Mouse (Mus musculus) limb, embryonic 15.5 days (tissue): ENCODE results near the gene Pdgfa. TPM values are rescaled to one million over a fixed set of nuclear protein-coding genes. Genes with fewer than 3 reads are reported as not detected.

Experiments
- ATAC-seq: fragments of 200-750 bp; cut with Nextera tagmentation; 2 replicates; pipeline ENCODE4 v1.8.0; 2017; ENCODE audit warnings: low read depth, moderate TSS enrichment; ENCODE audit not compliant: insufficient number of reproducible peaks, low FRiP score, low TSS enrichment
- H3K27ac ChIP-seq: fragments of 300-500 bp; sonication (generic); 2 replicates; pipeline ENCODE4 v1.5.1; 2015; ENCODE audit warnings: moderate library complexity, mild to moderate bottlenecking, inconsistent platforms
- H3K27me3 ChIP-seq: fragments of 300-500 bp; sonication (generic); 2 replicates; pipeline ENCODE4 v1.6.1; 2015; ENCODE audit warnings: inconsistent platforms
- H3K36me3 ChIP-seq: fragments of 300-500 bp; sonication (generic); 2 replicates; pipeline ENCODE4 v1.6.1; 2015; ENCODE audit warnings: inconsistent platforms
- H3K4me1 ChIP-seq: fragments of 300-500 bp; sonication (generic); 2 replicates; pipeline ENCODE4 v1.6.1; 2015; ENCODE audit warnings: inconsistent platforms
- H3K4me2 ChIP-seq: fragments of 300-500 bp; sonication (generic); 2 replicates; pipeline ENCODE4 v1.6.1; 2015; ENCODE audit warnings: mild to moderate bottlenecking, inconsistent platforms
- H3K4me3 ChIP-seq: fragments of 300-500 bp; sonication (generic); 2 replicates; pipeline ENCODE4 v1.5.1; 2015; ENCODE audit warnings: mild to moderate bottlenecking, inconsistent platforms
- H3K9ac ChIP-seq: fragments of 300-500 bp; sonication (generic); 2 replicates; pipeline ENCODE4 v1.6.1; 2015; ENCODE audit warnings: inconsistent platforms
- H3K9me3 ChIP-seq: fragments of 300-500 bp; sonication (generic); 2 replicates; pipeline ENCODE4 v1.6.1; 2016; ENCODE audit warnings: inconsistent platforms
- WGBS: fragments of 180-500 bp; shearing (Covaris S2); methylation state at CpG from one replicate; pipeline ENCODE4 v1.1.7; 2015; 5-methylcytosine and 5-hydroxymethylcytosine counted together
- polyA plus RNA-seq: library from polyadenylated mRNA; unstranded; fragments of >200 nt; fragmentation: Nextera tagmentation; extraction: Ambion mirVana; gene quantifications from 2 replicates; pipeline ENCODE4 v1.2.1, GENCODE M21; 2015

Pdgfa gene
- polyA plus RNA-seq, 1 experiment from 2014 or later: 65.7 TPM

GRCm38 (mm10) chr5:138993371-138994107, 3.6 kb downstream of the Pdgfa start:
- H3K4me1 ChIP-seq: peaks cover 79% of the 10 kb centered on the region
- peak overlapping the region; percentile 95 for H3K4me2 ChIP-seq
- no peak for ATAC-seq

DNA sequence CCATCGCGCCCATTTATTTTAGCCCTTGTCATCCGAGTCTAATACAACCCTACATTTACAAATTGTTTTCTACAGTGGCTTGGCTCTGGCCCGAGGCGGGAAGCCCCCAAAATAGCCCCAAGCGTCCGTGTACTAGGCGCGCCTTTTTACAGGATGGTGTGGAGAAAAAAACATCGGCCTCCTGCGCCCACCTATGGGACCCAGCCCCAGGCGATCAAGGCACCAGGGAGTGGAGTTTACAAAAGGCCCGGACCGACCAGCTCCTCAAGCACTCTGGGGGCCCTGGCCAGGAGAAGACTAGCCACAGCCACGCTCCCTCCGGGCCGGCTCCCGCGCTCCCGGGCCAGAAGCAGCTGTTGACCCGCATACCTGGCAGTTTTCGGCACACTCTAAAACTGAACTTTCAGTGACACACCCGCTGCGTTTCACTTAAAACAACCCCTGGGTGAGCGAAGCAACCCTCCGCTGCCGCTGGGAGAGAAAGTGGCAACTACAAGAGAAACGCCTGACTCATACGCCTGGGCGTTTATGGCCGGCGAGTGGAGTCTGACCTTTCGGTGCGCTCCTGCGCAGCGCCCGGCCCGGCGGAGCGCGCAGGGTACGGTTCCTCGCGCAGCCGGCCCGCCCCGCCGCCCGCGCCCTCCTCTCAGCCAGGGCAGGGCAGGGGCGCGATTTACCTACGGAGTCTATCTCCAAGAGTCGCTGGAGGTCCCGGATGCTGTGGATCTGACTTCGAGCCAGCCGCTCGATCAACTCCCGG, 4.4 kb downstream of the Pdgfa start:
- H3K27ac ChIP-seq: peak overlapping the region; percentile 27; the same call in 1 of the 2 replicates
- peaks cover 79% of the 10 kb centered on the region for H3K4me1 ChIP-seq
- H3K27me3 ChIP-seq: peaks cover 61% of the 10 kb centered on the region
- 5% methylated on average over 59 of the region's 59 CpGs for WGBS
- peak overlapping the region; percentile 77 for H3K4me3 ChIP-seq
- H3K9ac ChIP-seq: peak overlapping the region; percentile 84
- no peaks in the 10 kb centered on the region for H3K9me3 ChIP-seq
- no peak for ATAC-seq
- peak overlapping the region; percentile 95 for H3K4me2 ChIP-seq
- peaks cover 4% of the 10 kb centered on the region; the same call in 1 of the 2 replicates for H3K36me3 ChIP-seq

More at GRCm38 (mm10) chr5:138993371-138994107, 3.6 kb downstream of the Pdgfa start:
- Histone ChIP-seq H3K27ac (peak overlapping the region; percentile 27), H3K9me3 (no peaks in the 10 kb centered on the region), H3K9ac (peak overlapping the region; percentile 84), H3K36me3 (no peaks in the 10 kb centered on the region), H3K27me3 (peaks cover 68% of the 10 kb centered on the region), H3K4me3 (peak overlapping the region; percentile 77)
- WGBS: 1% methylated on average over 40 of the region's 40 CpGs

- H3K9ac ChIP-seq: no peak overlapping the region
- peak overlapping the region; percentile 77 for H3K4me3 ChIP-seq
- ATAC-seq: no peak
- peaks cover 6% of the 10 kb centered on the region; the same call in 1 of the 2 replicates for H3K36me3 ChIP-seq
- no peak overlapping the region for H3K27ac ChIP-seq
- H3K9me3 ChIP-seq: no peaks in the 10 kb centered on the region
- WGBS: 43% methylated on average over 4 of the region's 4 CpGs
- H3K27me3 ChIP-seq: peaks cover 50% of the 10 kb centered on the region
- peaks cover 68% of the 10 kb centered on the region for H3K4me1 ChIP-seq
- peak overlapping the region; percentile 95; the same call in 1 of the 2 replicates for H3K4me2 ChIP-seq
Measured at GRCm38 (mm10) chr5:138991734-138992133, 5.4 kb downstream of the Pdgfa start.

DNA sequence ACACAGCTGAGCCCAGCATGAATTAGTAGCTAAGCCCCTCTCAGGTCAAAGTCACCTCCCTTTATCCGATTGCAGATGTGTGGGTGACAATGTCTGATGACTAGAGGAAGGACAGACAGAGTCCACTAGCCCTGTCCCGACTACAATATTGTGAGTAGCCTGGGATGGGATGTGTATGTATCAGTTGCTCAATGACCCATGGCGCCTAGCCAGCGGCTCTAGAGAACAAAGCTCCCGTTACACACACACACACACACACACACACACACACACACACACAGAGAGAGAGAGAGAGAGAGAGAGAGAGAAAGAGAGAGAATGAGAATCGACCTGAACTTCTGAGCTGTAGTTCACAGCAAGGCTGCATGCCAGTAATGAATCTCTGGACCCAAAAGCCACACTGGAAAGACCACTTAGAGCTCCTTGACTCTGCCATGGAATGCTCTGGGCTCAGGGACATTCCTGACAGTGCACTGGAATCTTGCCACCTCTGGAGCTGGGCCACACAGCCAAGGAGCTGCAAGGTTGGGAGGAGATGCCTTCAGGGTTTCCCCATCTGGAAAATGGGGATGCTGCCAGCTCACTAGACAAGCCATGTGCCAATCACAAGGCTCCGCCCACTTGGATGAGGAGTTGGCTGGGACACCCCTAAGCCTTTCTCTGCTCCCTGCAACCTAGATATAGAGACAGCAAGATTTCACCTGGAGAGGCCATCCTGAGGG, 6.3 kb downstream of the Pdgfa start:
- H3K4me1 ChIP-seq: peaks cover 59% of the 10 kb centered on the region
- 62% methylated on average over 7 of the region's 7 CpGs for WGBS
- peaks cover 14% of the 10 kb centered on the region; the same call in 1 of the 2 replicates for H3K36me3 ChIP-seq
- no peak overlapping the region for H3K27ac ChIP-seq
- no peak overlapping the region for H3K4me2 ChIP-seq
- H3K9me3 ChIP-seq: no peaks in the 10 kb centered on the region
- no peak for ATAC-seq
- H3K4me3 ChIP-seq: no peak overlapping the region
- peaks cover 41% of the 10 kb centered on the region for H3K27me3 ChIP-seq
- no peak overlapping the region for H3K9ac ChIP-seq

DNA sequence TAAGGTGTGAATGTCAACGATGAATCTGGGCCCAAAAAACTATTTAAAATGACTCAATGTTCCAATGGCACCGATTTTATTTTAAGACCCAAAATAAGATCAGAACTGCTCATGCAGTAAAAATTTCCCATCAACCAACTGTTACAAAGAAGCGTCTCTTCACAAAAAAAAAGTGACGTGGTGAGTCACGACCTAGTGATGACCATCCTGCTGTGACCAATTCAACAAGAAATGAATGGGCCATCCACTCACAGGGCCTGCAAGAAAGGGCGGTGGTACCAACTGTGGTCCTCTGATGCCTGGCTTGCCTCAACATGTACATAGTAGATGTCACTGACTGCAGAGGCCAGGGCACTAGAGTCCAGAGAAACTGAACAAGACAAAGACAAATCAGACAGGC, 7.6 kb downstream of the Pdgfa start:
- no peak for ATAC-seq
- no peak overlapping the region for H3K9ac ChIP-seq
- peaks cover 40% of the 10 kb centered on the region for H3K27me3 ChIP-seq
- H3K9me3 ChIP-seq: no peaks in the 10 kb centered on the region
- peaks cover 25% of the 10 kb centered on the region for H3K36me3 ChIP-seq
- H3K4me1 ChIP-seq: peaks cover 53% of the 10 kb centered on the region
- H3K4me2 ChIP-seq: no peak overlapping the region
- 72% methylated on average over 6 of the region's 6 CpGs for WGBS
- no peak overlapping the region for H3K4me3 ChIP-seq
- no peak overlapping the region for H3K27ac ChIP-seq

DNA sequence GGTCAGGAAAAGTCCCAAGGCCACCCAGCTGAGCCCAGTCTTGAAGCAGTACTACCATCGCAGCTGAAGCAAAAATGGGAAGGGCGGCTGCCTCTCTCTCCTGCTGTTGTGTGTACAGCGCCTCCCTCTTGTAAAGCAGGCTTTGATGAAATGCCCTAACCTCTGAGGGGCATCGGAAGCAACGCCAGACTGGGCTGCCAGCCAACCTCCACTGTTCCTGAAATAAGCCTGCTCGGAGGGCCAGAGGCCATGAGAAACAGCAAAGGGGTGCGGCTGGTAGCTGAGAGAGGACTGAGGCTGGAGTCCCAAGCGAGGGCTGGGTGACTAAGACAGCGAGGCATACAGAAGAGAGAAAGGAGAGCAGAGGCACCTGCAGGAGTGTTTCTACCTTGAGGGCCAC, 8.4 kb downstream of the Pdgfa start:
- WGBS: 38% methylated on average over 9 of the region's 9 CpGs
- H3K4me3 ChIP-seq: no peak overlapping the region
- H3K27ac ChIP-seq: 0 out of 2 replicates have a peak overlapping the region, but pooled peaks have one; percentile 27
- H3K27me3 ChIP-seq: peaks cover 34% of the 10 kb centered on the region
- H3K9ac ChIP-seq: no peak overlapping the region
- H3K36me3 ChIP-seq: peaks cover 32% of the 10 kb centered on the region
- H3K9me3 ChIP-seq: no peaks in the 10 kb centered on the region
- H3K4me1 ChIP-seq: peaks cover 46% of the 10 kb centered on the region
- ATAC-seq: no peak
- H3K4me2 ChIP-seq: 0 out of 2 replicates have a peak overlapping the region, but pooled peaks have one; percentile 10

GRCm38 (mm10) chr5:138987994-138988393, 9.2 kb downstream of the Pdgfa start:
- Histone ChIP-seq H3K27me3 (peaks cover 28% of the 10 kb centered on the region), H3K27ac (0 out of 2 replicates have a peak overlapping the region, but pooled peaks have one; percentile 13), H3K4me3 (no peak overlapping the region), H3K9ac (no peak overlapping the region), H3K9me3 (no peaks in the 10 kb centered on the region), H3K4me2 (no peak overlapping the region), H3K36me3 (peaks cover 39% of the 10 kb centered on the region), H3K4me1 (peaks cover 39% of the 10 kb centered on the region)
- ATAC-seq: no peak
- 43% methylated on average over 10 of the region's 10 CpGs for WGBS

DNA sequence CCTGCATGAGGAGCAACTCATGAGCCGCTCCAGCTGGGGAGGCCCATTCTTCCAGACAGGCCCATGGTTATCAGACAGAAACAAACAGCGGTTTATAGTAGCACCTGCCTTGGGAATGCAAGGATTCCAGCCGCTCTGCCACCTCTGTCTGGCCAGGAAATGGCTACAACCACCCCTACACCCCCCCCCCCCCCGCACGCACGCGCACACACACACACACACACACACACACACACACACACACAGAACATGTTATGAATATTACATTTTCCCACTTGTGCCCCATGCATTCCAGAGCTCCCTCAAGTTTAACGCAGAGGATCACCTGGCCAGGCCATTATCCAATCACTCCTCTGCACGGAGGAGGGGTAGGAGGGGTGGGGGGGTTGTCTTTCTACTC, 15.2 kb downstream of the Pdgfa start:
- peaks cover 44% of the 10 kb centered on the region for H3K36me3 ChIP-seq
- no peak overlapping the region for H3K9ac ChIP-seq
- no peak overlapping the region for H3K27ac ChIP-seq
- H3K9me3 ChIP-seq: no peaks in the 10 kb centered on the region
- no peak overlapping the region for H3K4me2 ChIP-seq
- H3K4me3 ChIP-seq: no peak overlapping the region
- peaks cover 15% of the 10 kb centered on the region for H3K4me1 ChIP-seq
- WGBS: 62% methylated on average over 8 of the region's 9 CpGs
- H3K27me3 ChIP-seq: no peaks in the 10 kb centered on the region
- ATAC-seq: no peak

DNA sequence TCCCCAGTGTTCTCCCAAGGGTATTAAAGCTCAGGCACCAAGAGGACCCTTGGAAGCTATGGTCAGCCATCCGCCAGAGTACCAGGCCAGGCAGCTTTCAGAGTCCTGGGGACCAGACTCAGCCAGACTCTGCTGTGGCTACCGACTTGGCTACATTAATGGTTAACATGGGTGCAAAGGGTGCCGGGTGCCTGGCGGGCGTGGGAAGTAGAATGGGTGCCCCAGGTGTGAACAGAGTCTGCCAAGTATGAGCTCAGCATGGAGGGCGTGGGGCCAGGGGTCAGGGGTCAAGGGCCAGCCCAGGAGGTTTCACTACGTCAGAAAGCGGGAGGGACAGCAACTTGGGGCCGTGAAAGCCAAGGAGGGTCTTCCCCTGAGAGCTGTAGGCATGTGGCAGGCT, 16.6 kb downstream of the Pdgfa start:
- H3K27ac ChIP-seq: no peak overlapping the region
- H3K4me3 ChIP-seq: no peak overlapping the region
- no peaks in the 10 kb centered on the region for H3K9me3 ChIP-seq
- WGBS: 85% methylated on average over 9 of the region's 9 CpGs
- H3K9ac ChIP-seq: no peak overlapping the region
- no peaks in the 10 kb centered on the region for H3K27me3 ChIP-seq
- peaks cover 35% of the 10 kb centered on the region for H3K36me3 ChIP-seq
- H3K4me1 ChIP-seq: peaks cover 15% of the 10 kb centered on the region
- no peak for ATAC-seq
- H3K4me2 ChIP-seq: no peak overlapping the region

- WGBS: 40% methylated on average over 8 of the region's 8 CpGs
- Histone ChIP-seq H3K4me3 (no peak overlapping the region), H3K9me3 (no peaks in the 10 kb centered on the region), H3K36me3 (peaks cover 31% of the 10 kb centered on the region), H3K27ac (peak overlapping the region; percentile 27; the same call in 1 of the 2 replicates), H3K4me1 (peaks cover 15% of the 10 kb centered on the region), H3K9ac (no peak overlapping the region), H3K27me3 (no peaks in the 10 kb centered on the region), H3K4me2 (no peak overlapping the region)
- no peak for ATAC-seq
Measured at GRCm38 (mm10) chr5:138979840-138980239, 17.3 kb downstream of the Pdgfa start.

DNA sequence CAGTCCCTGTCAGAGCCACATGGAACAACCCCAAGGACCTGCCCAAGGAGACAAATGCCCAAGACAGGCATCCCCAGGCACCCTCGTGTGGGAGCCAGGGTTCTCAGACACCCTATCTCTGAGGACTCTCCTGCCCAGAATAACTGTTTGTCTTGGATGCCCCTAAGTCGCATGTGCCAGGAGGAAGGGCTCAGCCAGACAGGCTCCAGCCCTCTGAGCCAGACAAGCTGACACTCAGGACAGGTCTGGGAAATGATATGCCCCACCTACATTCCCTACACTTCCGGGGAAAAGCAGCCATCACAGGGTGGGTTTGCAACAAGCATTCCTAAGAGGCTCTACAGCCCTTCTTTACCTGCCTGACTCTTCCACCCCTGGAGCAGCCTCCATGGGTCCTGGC, 19.4 kb downstream of the Pdgfa start:
- Histone ChIP-seq H3K36me3 (peaks cover 11% of the 10 kb centered on the region; the same call in 1 of the 2 replicates), H3K4me3 (no peak overlapping the region), H3K27ac (no peak overlapping the region), H3K4me1 (peaks cover 15% of the 10 kb centered on the region), H3K4me2 (no peak overlapping the region), H3K9me3 (no peaks in the 10 kb centered on the region), H3K9ac (no peak overlapping the region), H3K27me3 (no peaks in the 10 kb centered on the region)
- WGBS: 47% methylated on average over 3 of the region's 3 CpGs
- ATAC-seq: no peak
